Mouse (Mus musculus) left cerebral cortex, adult 18-20 months (tissue): ENCODE measurements around the gene Dcdc2c. TPM values are rescaled to one million over a fixed set of nuclear protein-coding genes. Genes with fewer than 3 reads are reported as not detected.

Experiments
- DNase-seq, 2 experiments: peaks; one replicate each; pipeline ENCODE4 v3.0.0; 2021 to 2022; ENCODE audit warnings: low spot score in 2 of 2, mixed read lengths in 1 of 2
- long read RNA-seq, 2 experiments: library from polyadenylated mRNA; stranded (forward); transcript quantifications; one replicate each; pipeline ENCODE4 v2.0.0; 2021
- total RNA-seq, 2 experiments: library from RNA; stranded (reverse); gene quantifications; 2 replicates each; pipeline ENCODE4 v1.2.3; 2021

Dcdc2c gene
- 1 to 10 TPM in 1 of 2 experiments, under 1 TPM in 1; 0.82 to 1.0 TPM for total RNA-seq
- long read RNA-seq, experiment 1: 0 reads
- long read RNA-seq, experiment 2: 0 reads

- no peak for DNase-seq
Measured at GRCm38 (mm10) chr12:28552299-28552698, at the start of gene Dcdc2c. TSS of gene Dcdc2c (minus strand) at chr12:28552399.

GRCm38 (mm10) chr12:28598526-28598991 lies 46.4 kb upstream of the Dcdc2c start:
- DNase-seq: no peak

GRCm38 (mm10) chr12:28598110-28598509 lies 45.9 kb upstream of the Dcdc2c start:
- no peak for DNase-seq

- DNase-seq: no peak
Measured at GRCm38 (mm10) chr12:28597699-28598098, 45.5 kb upstream of the Dcdc2c start.

GRCm38 (mm10) chr12:28596851-28597250 lies 44.7 kb upstream of the Dcdc2c start:
- DNase-seq: no peak

- DNase-seq: no peak
Measured at GRCm38 (mm10) chr12:28590428-28590827, 38.2 kb upstream of the Dcdc2c start.

- DNase-seq: peak; percentile 94 to 95
Measured at GRCm38 (mm10) chr12:28589090-28589868, 37.1 kb upstream of the Dcdc2c start.

- peak; percentile 64 to 84 for DNase-seq
Measured at GRCm38 (mm10) chr12:28587949-28588348, 35.8 kb upstream of the Dcdc2c start.

GRCm38 (mm10) chr12:28584036-28584435 lies 31.8 kb upstream of the Dcdc2c start:
- DNase-seq: no peak

- no peak for DNase-seq
Measured at GRCm38 (mm10) chr12:28582423-28582822, 30.2 kb upstream of the Dcdc2c start, which contains the start of gene Allc. TSS of gene Allc (minus strand) at chr12:28582523.

GRCm38 (mm10) chr12:28579132-28579531 lies 26.9 kb upstream of the Dcdc2c start:
- peak; percentile 37 for DNase-seq

GRCm38 (mm10) chr12:28578147-28578546 lies 25.9 kb upstream of the Dcdc2c start:
- DNase-seq: no peak

- DNase-seq: no peak
Measured at GRCm38 (mm10) chr12:28575366-28576070, 23.3 kb upstream of the Dcdc2c start.

GRCm38 (mm10) chr12:28572241-28572640 lies 20.0 kb upstream of the Dcdc2c start:
- no peak for DNase-seq

GRCm38 (mm10) chr12:28551775-28552174 lies 424 bp downstream of the Dcdc2c start:
- DNase-seq: no peak

GRCm38 (mm10) chr12:28548887-28549286 lies 3.3 kb downstream of the Dcdc2c start:
- no peak for DNase-seq

- DNase-seq: no peak
Measured at GRCm38 (mm10) chr12:28514264-28514775, 37.9 kb downstream of the Dcdc2c start.

- DNase-seq: no peak
Measured at GRCm38 (mm10) chr12:28509699-28510280, 42.4 kb downstream of the Dcdc2c start.

GRCm38 (mm10) chr12:28494289-28494688 lies 57.9 kb downstream of the Dcdc2c start:
- no peak for DNase-seq

- DNase-seq: no peak
Measured at GRCm38 (mm10) chr12:28482483-28483160, 69.6 kb downstream of the Dcdc2c start.

- DNase-seq: peak; percentile 2 to 36
Measured at GRCm38 (mm10) chr12:28460951-28461431, 91.2 kb downstream of the Dcdc2c start.
